25 mouse cellular contexts compared by ENCODE assay signal in genomic region chr12:71850135-71850534, GRCm38 (mm10). TPM values are rescaled to one million over a fixed set of nuclear protein-coding genes. Genes with fewer than 3 reads are reported as not detected.
A peak's percentile ranks its signal among the peaks of the same experiment; 100 is the strongest.
DNase-seq lines count a peak whose midpoint lies in the region; ATAC-seq and TF ChIP-seq lines count a peak whose summit lies in the region.
"Had no signal": no experiment of that assay in that cellular context is flagged by ENCODE, and none has a peak within 500 bp of the region (broad histone marks: within the 10 kb centered on the region; RNA-seq: fewer than 3 reads in every experiment).

No protein-coding gene starts in this region.

- H3K4me2 ChIP-seq in heart, embryonic 12.5 days = no peak overlapping the region
- no peak overlapping the region for H3K4me2 ChIP-seq in intestine, embryonic 14.5 days (ENCODE audit: low read length)
- H3K4me2 ChIP-seq in intestine, postnatal 0 days (replicated peaks; ENCODE audit: low read depth) = no peak overlapping the region
- no peak overlapping the region for H3K4me2 ChIP-seq in lung, postnatal 0 days (replicated peaks; ENCODE audit: low read depth, low read length)
- no peak overlapping the region for H3K4me2 ChIP-seq in intestine, embryonic 15.5 days (replicated peaks)
- H3K4me2 ChIP-seq: hindbrain, embryonic 15.5 days; midbrain, embryonic 12.5 days; neural tube, embryonic 12.5 days had no signal

- H3K9me3 ChIP-seq in heart, embryonic 12.5 days (replicated peaks) = no peaks in the 10 kb centered on the region
- no peaks in the 10 kb centered on the region for H3K9me3 ChIP-seq in intestine, embryonic 14.5 days (ENCODE audit: control insufficient read depth, low read length)
- H3K9me3 ChIP-seq in intestine, postnatal 0 days (ENCODE audit: control insufficient read depth) = no peaks in the 10 kb centered on the region
- H3K9me3 ChIP-seq in lung, postnatal 0 days (ENCODE audit: low read length) = no peaks in the 10 kb centered on the region
- H3K9me3 ChIP-seq in intestine, embryonic 15.5 days = no peaks in the 10 kb centered on the region
- H3K9me3 ChIP-seq: G1E; hindbrain, embryonic 10.5 days; hindbrain, embryonic 15.5 days; midbrain, embryonic 12.5 days; neural tube, embryonic 12.5 days had no signal

- no peak for DNase-seq in heart, adult 8-10 months (ENCODE audit: low spot score)
- no peak for DNase-seq in intestine, embryonic 14.5 days (ENCODE audit: low spot score)
- peak; percentile 50 for DNase-seq in lung, postnatal 0 days (ENCODE audit: low spot score)
- DNase-seq in lung, postnatal 10 days = no peak
- DNase-seq: adrenal gland, adult 8-10 months; cerebellum, adult 2 months; cerebellum, postnatal 14 days; kidney, adult 9 months; kidney, postnatal 10 days; layer of hippocampus, postnatal 36 days; left cerebral cortex, postnatal 4 days; right cerebral cortex, adult 18-20 months; thymus, postnatal 4 days had no signal

- H3K9ac ChIP-seq in heart, embryonic 12.5 days = no peak overlapping the region
- no peak overlapping the region for H3K9ac ChIP-seq in intestine, embryonic 14.5 days (ENCODE audit: low read length)
- no peak overlapping the region for H3K9ac ChIP-seq in intestine, postnatal 0 days (ENCODE audit: low read depth, low read length)
- H3K9ac ChIP-seq in lung, postnatal 0 days (replicated peaks; ENCODE audit: low read depth) = no peak overlapping the region
- no peak overlapping the region for H3K9ac ChIP-seq in intestine, embryonic 15.5 days
- H3K9ac ChIP-seq: hindbrain, embryonic 15.5 days; midbrain, embryonic 12.5 days; neural tube, embryonic 12.5 days had no signal

- ATAC-seq in heart, embryonic 12.5 days (ENCODE audit: insufficient number of reproducible peaks, low FRiP score) = no peak
- ATAC-seq in intestine, embryonic 14.5 days (replicated peaks; ENCODE audit: low FRiP score, low TSS enrichment, low read depth) = no peak
- ATAC-seq in intestine, postnatal 0 days = no peak
- ATAC-seq in lung, postnatal 0 days = peak; percentile 53
- no peak for ATAC-seq in intestine, embryonic 15.5 days
- ATAC-seq: forebrain, embryonic 16.5 days; inflammation-experienced regulatory T-cells, adult 6 months had no signal

- H3K27ac ChIP-seq in heart, embryonic 12.5 days (ENCODE audit: poor library complexity, severe bottlenecking) = 0 out of 2 replicates have a peak overlapping the region, but pooled peaks have one; percentile 54
- peak overlapping the region; percentile 24; the same call in 1 of the 2 replicates for H3K27ac ChIP-seq in intestine, embryonic 14.5 days (ENCODE audit: low read depth)
- H3K27ac ChIP-seq in intestine, postnatal 0 days (ENCODE audit: low read depth, low read length) = no peak overlapping the region
- H3K27ac ChIP-seq in lung, postnatal 0 days (ENCODE audit: low read length) = no peak overlapping the region
- 0 out of 2 replicates have a peak overlapping the region, but pooled peaks have one; percentile 40 for H3K27ac ChIP-seq in intestine, embryonic 15.5 days
- H3K27ac ChIP-seq: hindbrain, embryonic 10.5 days; hindbrain, embryonic 15.5 days; midbrain, embryonic 12.5 days; neural tube, embryonic 12.5 days had no signal

- H3K36me3 ChIP-seq in heart, embryonic 12.5 days = peaks cover 4% of the 10 kb centered on the region; the same call in 1 of the 2 replicates
- no peaks in the 10 kb centered on the region for H3K36me3 ChIP-seq in intestine, embryonic 14.5 days (ENCODE audit: control insufficient read depth, insufficient read depth, low read length)
- no peaks in the 10 kb centered on the region for H3K36me3 ChIP-seq in intestine, postnatal 0 days (ENCODE audit: control insufficient read depth, insufficient read depth)
- H3K36me3 ChIP-seq in lung, postnatal 0 days (ENCODE audit: insufficient read depth, low read length) = no peaks in the 10 kb centered on the region
- no peaks in the 10 kb centered on the region for H3K36me3 ChIP-seq in intestine, embryonic 15.5 days
- H3K36me3 ChIP-seq: hindbrain, embryonic 15.5 days; midbrain, embryonic 12.5 days; neural tube, embryonic 12.5 days had no signal

- TF ChIP-seq EP300 in lung, postnatal 0 days (IDR thresholded peaks at IDR 0.05) = peak; percentile 96

- peaks cover 61% of the 10 kb centered on the region for H3K4me1 ChIP-seq in heart, embryonic 12.5 days (replicated peaks)
- peaks cover 30% of the 10 kb centered on the region for H3K4me1 ChIP-seq in intestine, embryonic 14.5 days (replicated peaks; ENCODE audit: control insufficient read depth, insufficient read depth, low read length)
- peaks cover 14% of the 10 kb centered on the region for H3K4me1 ChIP-seq in intestine, postnatal 0 days (replicated peaks; ENCODE audit: control insufficient read depth, insufficient read depth, low read length)
- H3K4me1 ChIP-seq in lung, postnatal 0 days (ENCODE audit: insufficient read depth, low read depth, low read length) = peaks cover 21% of the 10 kb centered on the region; the same call in 1 of the 2 replicates
- H3K4me1 ChIP-seq in intestine, embryonic 15.5 days (replicated peaks) = peaks cover 13% of the 10 kb centered on the region

- 85% methylated on average over 5 of the region's 5 CpGs for WGBS in heart, embryonic 12.5 days
- WGBS in intestine, embryonic 14.5 days = 29% methylated on average over 5 of the region's 5 CpGs
- WGBS in intestine, postnatal 0 days = 54% methylated on average over 5 of the region's 5 CpGs
- WGBS in lung, postnatal 0 days = 44% methylated on average over 5 of the region's 5 CpGs
- 42% methylated on average over 5 of the region's 5 CpGs for WGBS in intestine, embryonic 15.5 days

- TF ChIP-seq CTCF in intestine, postnatal 0 days (IDR thresholded peaks at IDR 0.05; ENCODE audit: low read depth) = no peak
- no peak for TF ChIP-seq CTCF in lung, postnatal 0 days (IDR thresholded peaks at IDR 0.05)

- no peak overlapping the region for H3K4me3 ChIP-seq in heart, embryonic 12.5 days
- no peak overlapping the region for H3K4me3 ChIP-seq in intestine, embryonic 14.5 days (ENCODE audit: low read depth, low read length)
- no peak overlapping the region for H3K4me3 ChIP-seq in intestine, postnatal 0 days (ENCODE audit: low read depth, low read length)
- no peak overlapping the region for H3K4me3 ChIP-seq in lung, postnatal 0 days (ENCODE audit: low read depth, low read length)
- H3K4me3 ChIP-seq in intestine, embryonic 15.5 days (replicated peaks) = no peak overlapping the region
- H3K4me3 ChIP-seq: erythroblast, embryonic 14.5 days; hindbrain, embryonic 10.5 days; hindbrain, embryonic 15.5 days; midbrain, embryonic 12.5 days; myocyte; neural tube, embryonic 12.5 days had no signal

- no peaks in the 10 kb centered on the region for H3K27me3 ChIP-seq in heart, embryonic 12.5 days (replicated peaks)
- no peaks in the 10 kb centered on the region for H3K27me3 ChIP-seq in intestine, embryonic 14.5 days (replicated peaks; ENCODE audit: control insufficient read depth, insufficient read depth, low read length)
- H3K27me3 ChIP-seq in intestine, postnatal 0 days (replicated peaks; ENCODE audit: control insufficient read depth, insufficient read depth, low read length) = no peaks in the 10 kb centered on the region
- H3K27me3 ChIP-seq in lung, postnatal 0 days (replicated peaks; ENCODE audit: insufficient read depth, low read length) = no peaks in the 10 kb centered on the region
- H3K27me3 ChIP-seq in intestine, embryonic 15.5 days (replicated peaks) = no peaks in the 10 kb centered on the region
- H3K27me3 ChIP-seq: hindbrain, embryonic 15.5 days; midbrain, embryonic 12.5 days; neural tube, embryonic 12.5 days had no signal

RNA-seq across cellular contexts. Expression of gene Daam1, which starts 19.3 kb away (rescaled TPM):
- 23.1 and 23.3 TPM in 2 replicates for polyA plus RNA-seq in heart, embryonic 12.5 days (2016; fragmentation: Nextera tagmentation; extraction: Ambion mirVana)
- 10 to 100 TPM; 63.9 to 82.9 (median 76.6) TPM for total RNA-seq in heart, adult 8-10 months (2022)
- 15.6 and 16.1 TPM in 2 replicates for polyA plus RNA-seq in intestine, embryonic 14.5 days (2014; fragmentation: Nextera tagmentation; extraction: Ambion mirVana)
- 5.3 and 5.7 TPM in 2 replicates for polyA plus RNA-seq in intestine, postnatal 0 days (2015; fragmentation: Nextera tagmentation; extraction: Ambion mirVana)
- polyA plus RNA-seq in lung, postnatal 0 days (2015; fragmentation: Nextera tagmentation; extraction: Ambion mirVana) = 11.0 and 12.1 TPM in 2 replicates
- 9.0 and 9.1 TPM in 2 replicates for polyA plus RNA-seq in intestine, embryonic 15.5 days (2015; fragmentation: Nextera tagmentation; extraction: Ambion mirVana)

Comparison
In these comparisons a context has a peak if more than half of its experiments do, and no peak if none do; other contexts are left out.
1. H3K27ac ChIP-seq: peak in heart, embryonic 12.5 days (single experiment), intestine, embryonic 14.5 days (single experiment) and intestine, embryonic 15.5 days (single experiment); none in intestine, postnatal 0 days (single experiment) and lung, postnatal 0 days (single experiment).